Mouse (Mus musculus) neural tube, embryonic 10.5 days (tissue): ENCODE data around the gene Boc.
"Not testable (repeated sequence)": the region's sequence is repeated elsewhere in the genome, so short reads cannot be mapped to it uniquely, and the experiment has no call there.

Source experiments
- DNase-seq: peaks from one replicate; pipeline ENCODE4 v3.0.0-alpha.2; 2017; ENCODE audit warnings: low spot score; ENCODE audit errors: extremely low spot score

Boc gene

DNA sequence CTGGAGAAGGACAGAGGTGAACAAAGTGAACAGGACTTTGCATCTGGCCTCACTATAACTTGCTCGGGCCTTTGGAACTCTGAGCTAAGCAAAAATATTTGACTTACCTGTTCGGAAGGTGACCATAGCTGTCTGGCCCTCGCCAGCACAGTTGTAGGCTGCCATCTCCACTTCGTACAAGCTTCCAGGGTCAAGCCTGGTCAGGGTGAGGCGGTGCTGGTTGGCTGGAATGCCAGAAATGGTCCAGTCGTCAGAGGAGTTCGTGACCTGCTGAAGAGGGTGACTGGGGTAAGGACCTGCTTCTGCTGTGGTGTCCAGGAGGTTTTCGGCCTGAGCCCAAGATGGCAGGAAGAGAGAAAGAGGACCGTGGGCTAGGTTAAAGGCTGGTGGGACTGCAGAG lies 66.0 kb downstream of the Boc start:
- no peak for DNase-seq

DNA sequence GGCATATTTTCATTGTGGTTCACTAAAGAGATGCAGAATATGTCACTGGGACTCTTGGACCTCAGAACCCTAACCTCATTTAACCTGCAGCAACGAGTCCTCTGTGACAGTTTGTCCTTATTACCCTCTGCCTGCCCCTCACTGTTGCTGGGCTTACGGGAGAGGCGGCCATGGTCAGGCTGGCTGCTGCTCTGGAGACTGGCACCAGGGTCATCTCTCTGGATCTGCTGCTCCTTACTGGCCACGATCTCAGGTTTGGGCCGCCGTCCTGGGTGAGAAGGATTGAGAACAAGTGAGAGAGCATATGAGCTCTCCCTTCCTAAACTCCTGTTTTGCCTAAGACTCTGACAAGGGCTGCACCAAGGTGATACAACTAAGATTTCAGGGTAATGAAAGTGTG lies 66.5 kb downstream of the Boc start:
- DNase-seq, result no peak

DNA sequence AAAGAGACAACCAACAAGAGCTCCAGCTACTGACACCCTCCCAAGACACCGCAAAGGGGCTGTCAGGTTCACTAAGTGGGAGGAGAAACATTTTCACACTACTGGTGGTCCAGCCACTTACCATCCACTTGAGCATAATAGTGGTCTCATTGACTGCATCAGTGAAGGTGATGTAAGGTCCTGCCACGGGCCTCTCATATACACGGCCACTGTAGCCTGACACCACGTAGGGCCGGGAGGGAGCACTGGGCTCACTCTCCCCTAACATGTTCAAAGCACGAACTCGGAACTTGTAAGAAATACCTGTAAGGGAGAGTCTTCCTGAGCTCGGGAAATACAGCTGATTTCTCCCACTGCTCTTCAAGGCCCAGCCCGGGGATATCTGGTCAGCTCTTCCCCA lies 67.6 kb downstream of the Boc start:
- DNase-seq, result no peak

DNA sequence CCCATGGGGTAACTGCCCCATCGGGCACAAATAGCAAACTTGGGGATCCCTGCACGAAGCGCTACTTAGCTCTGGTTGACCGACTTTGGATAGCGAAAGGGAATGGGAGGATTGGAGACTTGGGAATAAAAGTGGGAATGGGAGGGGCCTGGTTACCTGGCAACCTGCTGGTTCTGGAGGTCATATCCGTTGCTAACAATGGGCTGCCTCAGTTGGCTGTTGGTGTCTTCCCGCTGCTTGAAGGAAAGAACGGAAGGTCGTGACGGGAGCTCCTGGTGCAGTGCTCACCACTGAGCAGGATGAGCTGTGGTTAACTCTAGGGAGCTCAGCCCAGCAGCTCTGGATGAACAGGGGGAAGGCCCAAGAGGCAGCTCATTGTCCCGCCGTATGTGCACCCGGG lies 71.5 kb downstream of the Boc start:
- no peak for DNase-seq

DNA sequence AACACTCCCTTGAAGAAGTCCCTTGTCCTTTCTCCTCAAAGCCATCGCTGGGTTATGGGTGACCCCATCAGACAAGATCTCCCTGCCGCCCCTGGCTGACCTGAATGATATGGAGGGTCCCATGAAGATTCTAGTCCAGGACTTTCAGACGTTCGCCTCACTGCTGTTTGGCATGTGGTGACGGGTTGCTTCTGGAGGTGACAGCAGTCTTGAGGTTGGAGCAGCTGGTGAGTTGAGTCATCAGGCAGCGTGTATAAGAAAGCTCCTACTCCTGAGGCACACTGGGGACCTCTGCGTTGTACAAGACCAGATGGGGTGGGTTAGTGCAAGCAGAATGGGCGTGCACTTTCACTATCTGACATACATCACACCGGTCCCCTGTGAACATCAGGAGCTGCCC lies 72.1 kb downstream of the Boc start:
- no peak for DNase-seq

DNA sequence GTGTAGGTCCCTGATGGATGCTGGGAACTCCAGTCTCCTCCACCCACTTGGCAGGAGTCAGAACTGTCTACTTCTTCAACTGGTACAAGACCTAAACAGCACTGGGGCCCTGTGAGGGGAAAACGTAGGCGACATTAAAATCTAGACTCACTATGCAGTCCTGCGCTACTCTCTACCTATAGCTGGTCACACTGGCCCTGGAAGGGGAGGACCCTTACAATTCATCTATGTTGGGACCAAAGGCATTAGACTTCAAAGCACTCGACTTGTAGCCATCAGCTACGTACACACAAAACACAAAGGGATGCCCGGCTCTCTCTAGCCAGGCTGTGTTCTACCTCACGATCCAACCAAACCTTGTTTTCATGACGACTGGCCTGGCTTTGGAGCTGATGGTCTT lies 73.0 kb downstream of the Boc start:
- DNase-seq, result no peak

DNA sequence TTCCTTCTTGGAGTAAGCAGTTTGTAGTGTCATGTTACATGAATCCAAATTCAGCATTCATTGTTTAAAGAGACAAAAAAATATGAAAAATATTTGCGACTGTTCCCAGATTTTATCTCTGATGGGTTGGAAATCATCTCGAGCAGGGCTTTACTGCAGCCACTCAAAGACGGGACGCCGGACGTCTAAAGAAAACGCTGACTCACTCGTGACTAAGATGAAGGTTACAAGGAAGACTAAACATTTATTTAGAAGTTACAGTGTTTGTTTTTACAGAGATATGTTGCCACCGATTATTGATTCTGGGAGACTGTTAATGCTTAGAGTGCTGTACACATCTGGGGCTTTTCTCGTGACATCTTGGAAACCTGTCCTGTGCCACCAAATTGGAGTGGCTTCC lies 73.9 kb downstream of the Boc start:
- DNase-seq, result no peak

DNA sequence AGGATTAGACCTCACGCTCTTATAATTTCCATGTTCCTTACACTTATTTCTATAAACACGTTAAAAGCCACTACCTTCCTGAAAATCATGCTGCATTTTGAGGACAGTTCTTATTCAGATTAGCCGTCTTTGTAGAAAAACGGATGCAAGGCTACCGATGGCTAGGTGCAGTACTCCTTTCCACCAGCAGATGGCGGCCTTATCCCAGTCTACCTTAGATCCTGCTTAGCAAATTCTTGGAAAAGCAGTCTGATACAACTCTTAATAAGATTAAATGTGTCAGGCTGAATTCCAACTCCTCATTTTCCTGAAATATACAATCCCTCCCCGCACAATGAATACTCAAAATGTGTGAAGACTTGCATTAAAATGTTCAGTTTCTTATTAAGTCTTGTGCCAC lies 74.6 kb downstream of the Boc start:
- peak; percentile 84 for DNase-seq

- no peak for DNase-seq
Observed at GRCm38 (mm10) chr16:44481599-44482593, 76.8 kb downstream of the Boc start.

- DNase-seq, result no peak
Observed at GRCm38 (mm10) chr16:44480616-44481015, 78.1 kb downstream of the Boc start.

DNA sequence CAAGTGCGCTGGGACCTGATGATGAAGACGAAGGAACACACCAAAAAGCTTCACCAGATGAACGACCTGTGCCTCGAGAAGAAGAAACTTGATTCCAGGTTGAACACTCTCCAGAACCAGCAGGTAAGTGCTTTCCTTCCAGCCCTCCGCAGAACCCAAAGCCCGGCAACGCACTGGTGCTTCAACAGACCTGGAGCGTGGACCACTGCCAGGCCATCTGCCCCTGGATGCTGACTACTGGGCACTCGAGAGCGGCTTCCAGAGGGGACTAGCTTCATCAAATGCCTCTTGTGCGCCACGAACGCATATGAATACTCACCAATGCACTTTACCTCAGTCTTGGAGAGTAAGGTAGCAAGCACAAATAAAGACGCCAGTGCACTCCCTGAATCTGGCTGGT lies 78.8 kb downstream of the Boc start:
- DNase-seq, result no peak

GRCm38 (mm10) chr16:44478767-44479166 lies 79.9 kb downstream of the Boc start:
- DNase-seq, result no peak

GRCm38 (mm10) chr16:44475682-44476375 lies 82.9 kb downstream of the Boc start:
- DNase-seq, result no peak

DNA sequence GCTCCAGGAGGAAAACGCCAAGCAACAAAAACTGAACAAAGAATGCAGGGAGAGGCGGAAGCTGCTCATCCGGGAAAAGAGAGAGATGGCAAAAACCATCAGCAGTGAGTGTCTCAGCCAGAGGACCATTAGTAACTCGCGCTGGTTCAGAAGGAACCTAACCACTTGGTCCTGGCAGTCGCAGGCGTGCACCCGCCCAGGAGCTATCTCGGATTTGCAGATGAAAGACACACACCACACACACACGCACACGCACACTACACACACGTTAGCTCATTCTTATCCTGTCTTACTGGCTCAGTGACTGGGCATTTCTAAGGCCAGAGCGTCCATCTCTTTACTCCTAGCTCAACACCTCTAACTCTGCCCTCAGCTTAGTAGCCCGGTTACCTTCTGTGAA lies 83.4 kb downstream of the Boc start:
- no peak for DNase-seq

GRCm38 (mm10) chr16:44460922-44461321 lies 97.8 kb downstream of the Boc start:
- DNase-seq, result no peak

DNA sequence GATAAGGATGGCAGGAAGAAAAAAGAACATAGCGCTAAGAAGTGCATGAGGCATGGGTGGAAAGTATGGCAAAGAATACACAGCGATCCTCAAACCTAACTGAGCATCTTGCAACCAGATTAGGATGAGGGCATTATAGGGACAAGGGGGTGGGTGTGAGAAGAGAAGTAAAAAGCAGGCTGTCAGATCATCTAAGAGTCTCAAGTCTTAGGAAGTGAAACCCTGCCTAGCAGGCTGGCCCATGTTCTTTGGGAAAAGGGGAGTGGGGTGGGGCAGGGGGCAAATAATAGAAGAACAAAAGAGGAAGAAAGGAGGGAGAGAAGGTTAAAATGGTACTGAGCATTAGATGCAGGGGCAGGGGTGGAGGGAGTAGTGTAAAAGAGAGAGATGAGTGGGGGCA lies 99.9 kb downstream of the Boc start:
- no peak for DNase-seq

- DNase-seq, result no peak
Observed at GRCm38 (mm10) chr16:44457858-44458257, 100.8 kb downstream of the Boc start.

- not testable (repeated sequence) for DNase-seq
Observed at GRCm38 (mm10) chr16:44441913-44442312, 116.8 kb downstream of the Boc start.

GRCm38 (mm10) chr16:44435481-44435880 lies 123.2 kb downstream of the Boc start:
- DNase-seq, result no peak
